ENCODE assay signal across 8 mouse cellular contexts in genomic region chr5:7344145-7345010, GRCm38 (mm10). TPM values are rescaled to one million over a fixed set of nuclear protein-coding genes. Genes with fewer than 3 reads are reported as not detected.
DNase-seq lines count a peak whose midpoint lies in the region; ATAC-seq and TF ChIP-seq lines count a peak whose summit lies in the region.

Gene Zfp804b, minus strand, starts transcription at chr5:7344756.

- no peaks in the 10 kb centered on the region for H3K36me3 ChIP-seq in E14TG2a.4 (ENCODE audit: insufficient read depth, low read length)
- H3K36me3 ChIP-seq in intestine, embryonic 15.5 days, result no peaks in the 10 kb centered on the region
- no peaks in the 10 kb centered on the region for H3K36me3 ChIP-seq in midbrain, embryonic 11.5 days (ENCODE audit: control insufficient read depth, insufficient read depth, low read length)
- H3K36me3 ChIP-seq in stomach, embryonic 14.5 days (ENCODE audit: control insufficient read depth, insufficient read depth, low read length), result no peaks in the 10 kb centered on the region

- intact Hi-C loops in left cerebral cortex, postnatal 4 days (cut with DNase I), result no loop called here

- TF ChIP-seq CTCF in E14TG2a.4 (conservative IDR thresholded peaks at IDR 0.05; ENCODE audit: low read length), result no peak
- TF ChIP-seq CTCF in bone marrow macrophage, adult 2 months (IDR thresholded peaks at IDR 0.05; ENCODE audit: low read depth, low read length), result no peak

- no peak within 1 kb of the TSS for H3K27ac ChIP-seq in bone marrow macrophage, adult 2 months (ENCODE audit: insufficient read depth, low read depth, low read length)
- no peak within 1 kb of the TSS for H3K27ac ChIP-seq in intestine, embryonic 15.5 days
- H3K27ac ChIP-seq in midbrain, embryonic 11.5 days (ENCODE audit: low read depth, low read length), result no peak within 1 kb of the TSS
- no peak within 1 kb of the TSS for H3K27ac ChIP-seq in stomach, embryonic 14.5 days (ENCODE audit: low read length)

- H3K9ac ChIP-seq in intestine, embryonic 15.5 days, result peak within 1 kb of the TSS; percentile 42
- peak within 1 kb of the TSS; percentile 61 for H3K9ac ChIP-seq in midbrain, embryonic 11.5 days (ENCODE audit: low read length)
- peak within 1 kb of the TSS; percentile 15; the same call in 1 of the 2 replicates for H3K9ac ChIP-seq in stomach, embryonic 14.5 days (replicated peaks; ENCODE audit: low read depth, low read length)

- H3K4me2 ChIP-seq in intestine, embryonic 15.5 days (replicated peaks), result peak within 1 kb of the TSS; percentile 98
- peak within 1 kb of the TSS; percentile 94 for H3K4me2 ChIP-seq in midbrain, embryonic 11.5 days
- H3K4me2 ChIP-seq in stomach, embryonic 14.5 days (replicated peaks; ENCODE audit: low read depth, low read length), result peak within 1 kb of the TSS; percentile 95

- no peaks in the 10 kb centered on the region for H3K9me3 ChIP-seq in E14TG2a.4 (ENCODE audit: low read length)
- no peaks in the 10 kb centered on the region for H3K9me3 ChIP-seq in intestine, embryonic 15.5 days
- no peaks in the 10 kb centered on the region for H3K9me3 ChIP-seq in midbrain, embryonic 11.5 days (ENCODE audit: control insufficient read depth, low read length)
- no peaks in the 10 kb centered on the region for H3K9me3 ChIP-seq in stomach, embryonic 14.5 days (ENCODE audit: control insufficient read depth, low read depth, low read length)

- H3K27me3 ChIP-seq in E14TG2a.4 (ENCODE audit: insufficient read depth, low read length), result peaks cover 22% of the 10 kb centered on the region
- no peaks in the 10 kb centered on the region for H3K27me3 ChIP-seq in intestine, embryonic 15.5 days (replicated peaks)
- H3K27me3 ChIP-seq in midbrain, embryonic 11.5 days (ENCODE audit: control insufficient read depth, insufficient read depth, low read length), result no peaks in the 10 kb centered on the region
- H3K27me3 ChIP-seq in stomach, embryonic 14.5 days (ENCODE audit: control insufficient read depth, insufficient read depth, low read length), result no peaks in the 10 kb centered on the region

- H3K4me1 ChIP-seq in E14TG2a.4 (replicated peaks; ENCODE audit: low read depth, low read length), result peaks cover 6% of the 10 kb centered on the region; the same call in 1 of the 2 replicates
- H3K4me1 ChIP-seq in bone marrow macrophage, adult 2 months (ENCODE audit: control insufficient read depth, insufficient read depth, low read length), result no peaks in the 10 kb centered on the region
- no peaks in the 10 kb centered on the region for H3K4me1 ChIP-seq in intestine, embryonic 15.5 days (replicated peaks)
- no peaks in the 10 kb centered on the region for H3K4me1 ChIP-seq in midbrain, embryonic 11.5 days (ENCODE audit: control insufficient read depth, insufficient read depth, low read length)
- no peaks in the 10 kb centered on the region for H3K4me1 ChIP-seq in stomach, embryonic 14.5 days (ENCODE audit: control insufficient read depth, insufficient read depth, low read length)

- under 1% methylated on average over 50 of the region's 50 CpGs for WGBS in intestine, embryonic 15.5 days
- WGBS in midbrain, embryonic 11.5 days, result under 1% methylated on average over 48 of the region's 50 CpGs
- WGBS in stomach, embryonic 14.5 days, result under 1% methylated on average over 50 of the region's 50 CpGs

- no peak for TF ChIP-seq POLR2A in bone marrow macrophage, adult 2 months (IDR thresholded peaks at IDR 0.05; ENCODE audit: borderline replicate concordance, low read depth, low read length)

- DNase-seq in frontal cortex, adult 2 months (ENCODE audit: extremely low spot score in 1 of 2, low spot score in 1 of 2), result peak; percentile 27 to 37
- peak; percentile 64 for DNase-seq in left cerebral cortex, postnatal 4 days
- DNase-seq in midbrain, embryonic 11.5 days (ENCODE audit: low spot score, missing footprints), result peak; percentile 97
- DNase-seq in spleen, adult 12 weeks (ENCODE audit: low spot score), result no peak

- ATAC-seq in intestine, embryonic 15.5 days, result peak; percentile 97
- peak; percentile 95 for ATAC-seq in midbrain, embryonic 11.5 days (ENCODE audit: low FRiP score)
- ATAC-seq in stomach, embryonic 14.5 days (ENCODE audit: insufficient number of reproducible peaks, insufficient read depth, low FRiP score, low read depth), result peak; percentile 90

- H3K4me3 ChIP-seq in E14TG2a.4 (replicated peaks; ENCODE audit: low read length), result peak within 1 kb of the TSS; percentile 80
- H3K4me3 ChIP-seq in bone marrow macrophage, adult 2 months (ENCODE audit: insufficient read depth, low read length), result peak within 1 kb of the TSS; percentile 17
- peak within 1 kb of the TSS; percentile 57 for H3K4me3 ChIP-seq in intestine, embryonic 15.5 days (replicated peaks)
- H3K4me3 ChIP-seq in midbrain, embryonic 11.5 days (ENCODE audit: low read depth, low read length), result peak within 1 kb of the TSS; percentile 64
- peak within 1 kb of the TSS; percentile 55 for H3K4me3 ChIP-seq in stomach, embryonic 14.5 days (ENCODE audit: low read depth, low read length)

RNA-seq across cellular contexts. Expression of gene Zfp804b, which starts in this region (rescaled TPM):
- polyA plus RNA-seq in bone marrow macrophage, adult 2 months (2012; ENCODE audit: insufficient read depth, insufficient read length, missing spikeins), result not detected in 2 replicates
- polyA plus RNA-seq in frontal cortex, adult 2 months (2012; rRNA removed), result 0.86 and 0.94 TPM in 2 replicates
- polyA plus RNA-seq in intestine, embryonic 15.5 days (2015; fragmentation: Nextera tagmentation; extraction: Ambion mirVana), result 0.09 and 0.14 TPM in 2 replicates
- total RNA-seq in left cerebral cortex, postnatal 4 days (2021), result 1 to 10 TPM; 3.1 to 3.7 TPM
- polyA plus RNA-seq in midbrain, embryonic 11.5 days (2014; fragmentation: Nextera tagmentation; extraction: Ambion mirVana), result 0.28 and 0.34 TPM in 2 replicates
- polyA plus RNA-seq in stomach, embryonic 14.5 days (2014; fragmentation: Nextera tagmentation; extraction: Ambion mirVana), result 0.81 and 1.0 TPM in 2 replicates

Comparison
In these comparisons a context has a peak if more than half of its experiments do, and no peak if none do; other contexts are left out.
1. Peak in DNase-seq in frontal cortex, adult 2 months; RNA of the gene not detected or under 1 TPM.
2. Peak in ATAC-seq, H3K4me3 ChIP-seq, H3K9ac ChIP-seq and H3K4me2 ChIP-seq in intestine, embryonic 15.5 days; RNA of the gene not detected or under 1 TPM.
3. Peak in DNase-seq, ATAC-seq, H3K4me3 ChIP-seq, H3K9ac ChIP-seq and H3K4me2 ChIP-seq in midbrain, embryonic 11.5 days; RNA of the gene not detected or under 1 TPM.
4. H3K4me3 ChIP-seq: peak in every context shown above with its lines; median percentile 80 in E14TG2a.4; 64 in midbrain, embryonic 11.5 days; 57 in intestine, embryonic 15.5 days; 55 in stomach, embryonic 14.5 days; 17 in bone marrow macrophage, adult 2 months.